Mouse (Mus musculus): ENCODE results near the gene Saxo1. TPM values are rescaled to one million over a fixed set of nuclear protein-coding genes. Genes with fewer than 3 reads are reported as not detected.
A peak's percentile ranks its signal among the peaks of the same experiment; 100 is the strongest.

The Saxo1 gene
- polyA plus RNA-seq (2016; fragmentation: Nextera tagmentation; extraction: Ambion mirVana): not detected in 2 replicates

DNA sequence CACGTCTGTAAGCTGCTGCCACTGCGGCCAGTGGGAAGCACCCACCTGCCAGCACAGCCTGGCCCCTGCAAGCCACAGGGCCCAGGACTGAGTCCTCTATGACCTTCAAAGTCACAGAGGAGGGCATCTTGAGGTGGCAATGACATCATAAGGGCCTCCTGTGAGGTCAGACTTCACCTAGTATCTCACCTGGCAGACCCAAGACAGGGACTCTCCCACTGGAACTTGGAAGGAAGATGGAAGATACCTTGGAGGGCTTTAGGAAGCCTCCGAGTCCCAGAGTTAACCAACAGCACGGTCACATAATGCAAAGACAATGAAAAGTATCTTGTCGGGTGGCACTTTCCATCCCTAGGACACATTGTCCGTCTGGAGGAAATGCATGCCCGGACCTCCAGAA lies at the start of gene Saxo1:
TSS of gene Saxo1 (minus strand) at position 101 of the 400 bp plus-strand sequence.
- Histone ChIP-seq H3K27me3 (ENCODE audit: low read depth, poor library complexity, severe bottlenecking) (no peaks in the 10 kb centered on the region), H3K4me3 (no peak within 1 kb of the TSS), H3K4me1 (no peaks in the 10 kb centered on the region), H3K27ac (replicated peaks) (no peak within 1 kb of the TSS), H3K9me3 (replicated peaks) (no peaks in the 10 kb centered on the region), H3K36me3 (no peaks in the 10 kb centered on the region)
- no peak for DNase-seq (ENCODE audit: low spot score)
- WGBS: 92% methylated on average over 7 of the region's 7 CpGs

GRCm38 (mm10) chr4:86591304-86591703 lies 33.2 kb upstream of the Saxo1 start:
- Histone ChIP-seq H3K9me3 (replicated peaks) (no peaks in the 10 kb centered on the region), H3K27me3 (ENCODE audit: low read depth, poor library complexity, severe bottlenecking) (no peaks in the 10 kb centered on the region), H3K4me1 (no peaks in the 10 kb centered on the region), H3K4me3 (no peak overlapping the region), H3K27ac (replicated peaks) (no peak overlapping the region), H3K36me3 (peaks cover 93% of the 10 kb centered on the region)
- no peak for DNase-seq (ENCODE audit: low spot score)
- WGBS: 85% methylated on average over 2 of the region's 2 CpGs

DNA sequence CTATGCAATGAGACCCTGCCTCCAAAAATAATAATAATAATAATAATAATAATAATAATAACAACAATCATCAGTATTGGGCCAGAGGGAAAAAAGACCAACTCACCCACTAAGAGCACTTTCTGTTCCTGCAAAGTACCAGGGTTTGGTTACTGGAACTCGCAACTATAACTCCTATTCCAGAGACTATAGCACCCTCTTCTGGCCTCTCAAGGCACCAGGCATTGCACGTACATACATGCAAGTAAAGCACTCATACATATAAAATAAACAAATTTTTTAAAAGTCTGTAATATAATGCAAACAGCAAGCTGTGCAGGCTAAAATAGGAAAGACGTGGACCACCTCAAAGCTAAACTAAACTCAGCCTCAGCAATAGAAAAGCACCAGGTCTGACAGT lies 30.1 kb upstream of the Saxo1 start:
- no peak overlapping the region for H3K27ac ChIP-seq (replicated peaks)
- H3K27me3 ChIP-seq (ENCODE audit: low read depth, poor library complexity, severe bottlenecking): no peaks in the 10 kb centered on the region
- peaks cover 96% of the 10 kb centered on the region for H3K36me3 ChIP-seq
- H3K4me3 ChIP-seq: no peak overlapping the region
- H3K9me3 ChIP-seq (replicated peaks): no peaks in the 10 kb centered on the region
- no peak for DNase-seq (ENCODE audit: low spot score)
- 85% methylated on average over 3 of the region's 3 CpGs for WGBS
- H3K4me1 ChIP-seq: no peaks in the 10 kb centered on the region

- Histone ChIP-seq H3K27me3 (ENCODE audit: low read depth, poor library complexity, severe bottlenecking) (no peaks in the 10 kb centered on the region), H3K36me3 (peaks cover 66% of the 10 kb centered on the region), H3K4me1 (peaks cover 22% of the 10 kb centered on the region), H3K27ac (replicated peaks) (no peak overlapping the region), H3K4me3 (no peak overlapping the region), H3K9me3 (replicated peaks) (no peaks in the 10 kb centered on the region)
- no peak for DNase-seq (ENCODE audit: low spot score)
- WGBS: 89% methylated on average over 3 of the region's 3 CpGs
Observed at GRCm38 (mm10) chr4:86580591-86580990, 22.5 kb upstream of the Saxo1 start.

GRCm38 (mm10) chr4:86580056-86580455 lies 21.9 kb upstream of the Saxo1 start:
- no peaks in the 10 kb centered on the region for H3K27me3 ChIP-seq (ENCODE audit: low read depth, poor library complexity, severe bottlenecking)
- DNase-seq (ENCODE audit: low spot score): no peak
- no peak overlapping the region for H3K4me3 ChIP-seq
- H3K4me1 ChIP-seq: peaks cover 23% of the 10 kb centered on the region
- no peaks in the 10 kb centered on the region for H3K9me3 ChIP-seq (replicated peaks)
- peaks cover 60% of the 10 kb centered on the region for H3K36me3 ChIP-seq
- H3K27ac ChIP-seq (replicated peaks): no peak overlapping the region
- WGBS: 75% methylated on average over 4 of the region's 4 CpGs

DNA sequence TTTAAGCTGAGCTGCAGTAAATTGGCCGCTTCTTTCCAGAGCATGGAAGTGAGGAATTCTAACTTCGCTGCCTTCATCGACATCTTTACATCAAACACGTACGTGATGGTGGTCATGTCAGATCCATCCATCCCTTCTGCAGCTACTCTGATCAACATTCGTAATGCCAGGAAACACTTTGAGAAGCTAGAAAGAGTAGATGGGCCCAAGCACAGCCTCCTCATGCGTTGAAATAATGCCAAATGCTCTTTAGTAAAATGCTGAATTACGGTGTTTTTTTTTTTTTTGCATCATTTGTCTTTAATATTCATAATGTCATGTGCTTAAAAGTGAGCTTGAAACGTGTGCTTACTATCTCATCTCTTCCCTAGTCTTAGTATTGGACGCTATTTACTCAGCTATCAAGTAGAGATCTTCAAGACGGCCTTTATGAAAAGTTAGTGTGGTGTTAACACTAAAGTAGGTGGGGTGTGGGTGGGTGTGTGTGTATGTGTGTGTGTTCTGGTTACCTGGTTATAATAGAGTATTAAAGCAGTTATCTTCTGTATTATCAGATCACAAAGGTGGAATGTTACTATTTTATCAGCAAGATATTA lies 18.6 kb upstream of the Saxo1 start:
- Histone ChIP-seq H3K36me3 (peaks cover 27% of the 10 kb centered on the region), H3K4me3 (peak overlapping the region; percentile 92), H3K27me3 (ENCODE audit: low read depth, poor library complexity, severe bottlenecking) (no peaks in the 10 kb centered on the region), H3K27ac (replicated peaks) (peak overlapping the region; percentile 92), H3K4me1 (peaks cover 29% of the 10 kb centered on the region), H3K9me3 (replicated peaks) (no peaks in the 10 kb centered on the region)
- WGBS: 12% methylated on average over 11 of the region's 11 CpGs
- DNase-seq (ENCODE audit: low spot score): no peak

- Histone ChIP-seq H3K4me3 (peak overlapping the region; percentile 92), H3K4me1 (peaks cover 29% of the 10 kb centered on the region), H3K27me3 (ENCODE audit: low read depth, poor library complexity, severe bottlenecking) (no peaks in the 10 kb centered on the region), H3K36me3 (peaks cover 23% of the 10 kb centered on the region), H3K9me3 (replicated peaks) (no peaks in the 10 kb centered on the region), H3K27ac (replicated peaks) (peak overlapping the region; percentile 92)
- DNase-seq (ENCODE audit: low spot score): peak; percentile 57
- whole genome bisulfite sequencing: under 1% methylated on average over 20 of the region's 20 CpGs
Observed at GRCm38 (mm10) chr4:86576120-86576541, 18.0 kb upstream of the Saxo1 start.

DNA sequence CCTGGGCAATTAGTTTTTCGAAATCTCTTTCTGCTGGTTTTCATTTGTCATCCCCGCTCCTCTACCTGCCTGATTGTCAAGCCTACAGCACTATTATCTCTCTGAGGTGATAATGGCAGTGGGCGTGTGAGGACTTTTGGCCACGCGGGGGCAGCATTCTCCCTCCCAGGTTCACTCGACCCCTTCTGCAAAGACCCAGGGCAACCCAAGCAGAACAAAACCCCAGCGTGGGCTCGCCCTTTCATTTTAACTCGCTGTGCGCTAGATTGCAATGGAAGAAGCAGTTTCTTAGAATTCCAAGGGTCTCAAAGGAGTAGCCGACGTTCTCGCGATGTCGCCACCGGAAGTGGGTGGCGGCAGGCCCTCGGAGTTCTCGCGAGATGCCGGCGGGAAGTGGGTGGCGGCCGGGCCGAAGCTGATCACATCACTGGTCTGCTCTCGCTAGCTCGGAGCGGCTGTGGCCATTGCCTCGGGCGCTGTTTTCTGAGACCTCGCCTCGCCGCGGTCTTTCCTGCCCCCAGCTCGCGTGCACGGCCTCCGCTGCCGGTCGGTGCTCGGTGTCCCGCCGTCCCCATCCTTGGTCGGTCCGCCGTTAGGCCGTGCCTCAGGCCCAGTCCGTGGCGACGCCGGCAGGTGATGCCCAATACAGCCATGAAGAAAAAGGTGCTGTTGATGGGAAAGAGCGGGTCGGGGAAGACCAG lies 17.3 kb upstream of the Saxo1 start, which contains the start of gene Rraga:
TSS of gene Rraga (plus strand) at position 386 of the 701 bp plus-strand sequence.
- H3K36me3 ChIP-seq: peaks cover 17% of the 10 kb centered on the region
- DNase-seq (ENCODE audit: low spot score): peak; percentile 96
- H3K4me3 ChIP-seq: peak within 1 kb of the TSS; percentile 92
- peaks cover 29% of the 10 kb centered on the region for H3K4me1 ChIP-seq
- WGBS: under 1% methylated on average over 53 of the region's 53 CpGs
- peak within 1 kb of the TSS; percentile 92 for H3K27ac ChIP-seq (replicated peaks)
- no peaks in the 10 kb centered on the region for H3K27me3 ChIP-seq (ENCODE audit: low read depth, poor library complexity, severe bottlenecking)
- no peaks in the 10 kb centered on the region for H3K9me3 ChIP-seq (replicated peaks)

- no peaks in the 10 kb centered on the region for H3K27me3 ChIP-seq (ENCODE audit: low read depth, poor library complexity, severe bottlenecking)
- no peaks in the 10 kb centered on the region for H3K9me3 ChIP-seq (replicated peaks)
- H3K36me3 ChIP-seq: peaks cover 12% of the 10 kb centered on the region
- DNase-seq (ENCODE audit: low spot score): no peak
- WGBS: 19% methylated on average over 6 of the region's 6 CpGs
- H3K4me3 ChIP-seq: peak overlapping the region; percentile 92
- peak overlapping the region; percentile 92 for H3K27ac ChIP-seq (replicated peaks)
- peaks cover 29% of the 10 kb centered on the region for H3K4me1 ChIP-seq
Observed at GRCm38 (mm10) chr4:86574939-86575282, 16.8 kb upstream of the Saxo1 start.

- no peak for DNase-seq (ENCODE audit: low spot score)
- H3K27me3 ChIP-seq (ENCODE audit: low read depth, poor library complexity, severe bottlenecking): no peaks in the 10 kb centered on the region
- WGBS: 95% methylated on average over 3 of the region's 3 CpGs
- H3K4me1 ChIP-seq: no peaks in the 10 kb centered on the region
- no peaks in the 10 kb centered on the region for H3K36me3 ChIP-seq
- no peaks in the 10 kb centered on the region for H3K9me3 ChIP-seq (replicated peaks)
- no peak overlapping the region for H3K4me3 ChIP-seq
- no peak overlapping the region for H3K27ac ChIP-seq (replicated peaks)
Observed at GRCm38 (mm10) chr4:86561061-86561460, 2.9 kb upstream of the Saxo1 start.

GRCm38 (mm10) chr4:86559006-86559405 lies 878 bp upstream of the Saxo1 start:
- Histone ChIP-seq H3K4me3 (no peak overlapping the region), H3K27me3 (ENCODE audit: low read depth, poor library complexity, severe bottlenecking) (no peaks in the 10 kb centered on the region), H3K4me1 (no peaks in the 10 kb centered on the region), H3K9me3 (replicated peaks) (no peaks in the 10 kb centered on the region), H3K36me3 (no peaks in the 10 kb centered on the region), H3K27ac (replicated peaks) (no peak overlapping the region)
- DNase-seq (ENCODE audit: low spot score): no peak
- WGBS: 86% methylated on average over 4 of the region's 4 CpGs

- Histone ChIP-seq H3K27ac (replicated peaks) (no peak overlapping the region), H3K36me3 (no peaks in the 10 kb centered on the region), H3K4me1 (no peaks in the 10 kb centered on the region), H3K27me3 (ENCODE audit: low read depth, poor library complexity, severe bottlenecking) (no peaks in the 10 kb centered on the region), H3K9me3 (replicated peaks) (no peaks in the 10 kb centered on the region), H3K4me3 (no peak overlapping the region)
- DNase-seq (ENCODE audit: low spot score): no peak
- WGBS: 77% methylated on average over 7 of the region's 7 CpGs
Observed at GRCm38 (mm10) chr4:86557371-86557770, 757 bp downstream of the Saxo1 start.

DNA sequence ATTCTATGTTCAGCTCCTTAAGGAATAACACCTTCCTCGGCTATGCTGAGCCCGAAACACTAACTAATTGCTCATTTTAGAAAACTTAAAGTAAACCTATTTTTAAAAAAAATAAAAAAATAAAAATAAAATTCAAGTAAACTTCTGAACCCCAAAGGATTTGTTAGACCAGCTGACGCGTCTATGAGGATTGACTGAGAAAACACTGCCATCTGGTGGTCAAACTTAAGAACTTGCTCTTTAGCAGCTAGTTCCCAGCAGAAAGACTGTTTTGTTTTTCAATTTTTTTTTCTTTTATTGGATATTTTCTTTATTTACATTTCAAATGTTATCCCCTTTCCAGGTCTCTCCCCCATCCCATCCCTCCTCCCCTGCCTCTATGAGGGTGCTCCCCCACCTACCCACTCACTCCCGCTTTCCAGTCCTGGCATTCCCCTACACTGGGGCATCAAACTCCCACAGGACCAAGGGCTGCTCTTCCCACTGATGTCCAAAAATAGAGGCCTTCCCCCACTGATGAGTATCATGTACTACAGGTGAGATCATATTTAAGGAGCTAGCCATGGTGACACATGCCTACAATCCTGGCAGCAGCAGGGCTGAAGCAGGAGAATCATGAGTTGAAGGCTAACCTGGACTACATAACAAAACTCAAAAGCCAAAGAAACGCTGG lies 3.0 kb downstream of the Saxo1 start:
- H3K27ac ChIP-seq (replicated peaks): no peak overlapping the region
- no peak overlapping the region for H3K4me3 ChIP-seq
- no peaks in the 10 kb centered on the region for H3K9me3 ChIP-seq (replicated peaks)
- no peaks in the 10 kb centered on the region for H3K4me1 ChIP-seq
- no peaks in the 10 kb centered on the region for H3K27me3 ChIP-seq (ENCODE audit: low read depth, poor library complexity, severe bottlenecking)
- no peaks in the 10 kb centered on the region for H3K36me3 ChIP-seq
- DNase-seq (ENCODE audit: low spot score): no peak
- WGBS: 30% methylated on average over 6 of the region's 6 CpGs

All from midbrain, embryonic 10.5 days (tissue).